Mouse (Mus musculus) splenic B cell, adult 2 months (primary cell): ENCODE data around the gene Nck2.

Experiments used
- DNase-seq: peaks from one replicate; pipeline ENCODE4 v3.0.0-alpha.2; 2011; ENCODE audit warnings: low read depth, low spot score
- H3K27me3 ChIP-seq: 2 replicates; pipeline ENCODE4 v1.6.1; 2012; ENCODE audit warnings: mild to moderate bottlenecking, low read length, moderate library complexity, mixed read lengths; ENCODE audit not compliant: control insufficient read depth, poor library complexity, insufficient read depth, severe bottlenecking
- H3K36me3 ChIP-seq: 2 replicates; pipeline ENCODE4 v1.6.1; 2012; ENCODE audit warnings: mild to moderate bottlenecking, low read length, moderate library complexity, mixed read lengths; ENCODE audit not compliant: control insufficient read depth, poor library complexity, insufficient read depth, severe bottlenecking

Nck2 gene

DNA sequence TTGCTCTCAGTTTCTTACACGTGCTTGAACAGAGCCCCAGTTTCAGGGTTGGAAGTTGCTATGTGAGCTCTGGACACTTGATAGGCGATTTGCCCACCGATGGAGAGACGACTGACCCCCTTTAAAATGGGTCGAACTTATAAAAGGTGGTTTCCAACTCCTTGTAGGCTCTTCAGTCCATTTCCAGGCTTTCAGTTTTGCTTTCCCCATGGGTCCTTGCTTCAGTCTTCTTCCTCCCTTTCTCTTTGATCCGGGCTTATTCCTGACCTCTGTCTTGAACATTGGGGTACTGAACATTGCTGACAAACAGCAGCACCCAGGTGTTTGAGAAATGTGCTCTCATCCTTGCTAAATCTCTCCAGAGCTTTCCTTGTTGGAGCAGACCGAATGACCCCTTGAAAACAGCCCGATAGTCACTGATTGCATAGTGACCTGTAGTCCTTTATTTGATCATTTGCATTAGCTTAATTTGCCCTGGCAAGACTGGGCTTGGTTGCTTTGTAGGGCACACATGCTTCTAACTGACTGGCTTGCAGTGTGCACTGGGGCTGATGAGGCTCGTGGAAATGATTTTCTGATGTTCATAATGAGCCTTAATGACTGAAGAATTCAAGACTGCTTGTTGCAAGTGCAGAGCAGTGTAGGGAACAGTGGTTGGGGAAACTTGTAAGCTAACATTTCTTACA, 3.4 kb downstream of the Nck2 start:
- no peak for DNase-seq
- H3K27me3 ChIP-seq: no peaks in the 10 kb centered on the region
- no peaks in the 10 kb centered on the region for H3K36me3 ChIP-seq

DNA sequence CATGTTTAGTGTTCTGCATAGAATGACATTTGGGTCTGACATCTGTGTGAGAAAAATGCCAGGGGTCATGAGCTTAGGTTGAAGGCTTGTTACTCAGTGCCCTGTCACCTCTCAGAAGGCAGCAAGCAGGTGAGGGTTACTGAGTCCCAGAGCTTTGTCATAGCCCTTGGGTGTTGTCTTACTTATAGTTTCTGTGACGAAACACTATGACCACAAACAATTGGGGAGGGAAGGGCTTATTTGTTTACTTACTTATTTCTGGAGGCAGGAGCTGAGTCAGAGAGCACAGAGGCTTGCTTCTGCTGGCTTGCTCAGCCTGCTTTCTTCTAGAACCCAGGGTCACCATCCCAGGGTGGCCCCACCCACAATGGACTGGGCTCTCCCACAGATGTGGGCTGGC, 6.4 kb downstream of the Nck2 start:
- H3K36me3 ChIP-seq: no peaks in the 10 kb centered on the region
- no peaks in the 10 kb centered on the region for H3K27me3 ChIP-seq
- no peak for DNase-seq

DNA sequence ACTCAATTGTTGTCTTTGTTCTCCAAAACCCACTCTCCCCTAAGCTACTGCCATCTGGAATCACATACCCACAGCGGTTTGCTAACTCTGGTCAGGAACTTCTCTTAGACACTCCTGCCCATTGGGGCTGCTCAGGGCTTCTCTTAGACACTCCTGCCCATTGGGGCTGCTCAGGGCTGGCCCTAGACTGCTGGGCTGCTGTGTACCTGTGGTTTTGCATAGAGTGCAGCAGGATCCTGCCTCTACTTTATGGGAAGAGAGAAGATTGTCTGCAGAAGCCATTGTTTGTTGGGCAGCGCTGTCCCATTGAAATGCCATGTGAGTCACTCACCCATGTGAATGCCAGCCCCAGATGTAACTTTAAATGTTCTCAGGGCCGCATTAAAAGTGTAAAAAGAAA, 9.3 kb downstream of the Nck2 start:
- H3K36me3 ChIP-seq: no peaks in the 10 kb centered on the region
- no peak for DNase-seq
- no peaks in the 10 kb centered on the region for H3K27me3 ChIP-seq

DNA sequence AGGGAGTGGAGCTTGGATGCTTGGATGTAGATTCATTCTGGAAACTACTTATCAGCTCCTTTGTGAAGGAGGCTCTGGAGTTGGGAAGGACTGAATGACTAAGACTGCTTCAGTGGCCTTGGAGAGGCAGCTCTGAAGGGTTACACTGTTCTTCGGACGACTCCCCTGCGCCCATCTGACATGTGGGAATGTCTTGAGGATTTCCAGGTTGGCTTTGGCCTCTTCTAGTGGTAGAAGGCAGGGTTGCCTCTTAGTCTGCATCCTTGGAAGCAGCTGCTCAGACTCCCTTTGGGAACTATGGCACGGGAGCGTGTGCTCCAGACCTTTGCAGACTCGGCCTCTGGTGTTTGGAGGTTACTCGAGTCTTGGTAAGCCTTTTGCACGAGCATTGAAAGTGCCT, 10.4 kb downstream of the Nck2 start:
- Histone ChIP-seq H3K27me3 (no peaks in the 10 kb centered on the region), H3K36me3 (no peaks in the 10 kb centered on the region)
- DNase-seq: no peak

DNA sequence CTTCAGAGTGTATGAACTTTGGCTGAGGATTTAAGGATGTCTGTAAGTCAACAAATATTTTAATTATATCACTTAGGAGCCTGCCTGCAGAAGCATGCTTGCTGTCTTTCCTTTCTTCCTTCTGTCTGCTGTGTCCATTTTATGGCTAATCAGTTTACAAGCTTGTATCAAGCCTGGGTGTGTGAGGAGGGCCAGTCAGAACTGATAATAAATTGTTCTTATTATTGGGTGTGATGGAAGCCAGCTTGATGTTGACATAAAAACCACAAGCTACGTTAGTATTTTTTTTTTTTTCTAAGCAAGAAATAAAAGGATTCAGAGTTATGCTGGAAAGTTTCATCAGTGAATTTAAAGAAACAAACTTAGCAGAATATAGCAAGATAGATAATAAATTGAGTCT, 10.8 kb downstream of the Nck2 start:
- H3K27me3 ChIP-seq: no peaks in the 10 kb centered on the region
- no peaks in the 10 kb centered on the region for H3K36me3 ChIP-seq
- no peak for DNase-seq

DNA sequence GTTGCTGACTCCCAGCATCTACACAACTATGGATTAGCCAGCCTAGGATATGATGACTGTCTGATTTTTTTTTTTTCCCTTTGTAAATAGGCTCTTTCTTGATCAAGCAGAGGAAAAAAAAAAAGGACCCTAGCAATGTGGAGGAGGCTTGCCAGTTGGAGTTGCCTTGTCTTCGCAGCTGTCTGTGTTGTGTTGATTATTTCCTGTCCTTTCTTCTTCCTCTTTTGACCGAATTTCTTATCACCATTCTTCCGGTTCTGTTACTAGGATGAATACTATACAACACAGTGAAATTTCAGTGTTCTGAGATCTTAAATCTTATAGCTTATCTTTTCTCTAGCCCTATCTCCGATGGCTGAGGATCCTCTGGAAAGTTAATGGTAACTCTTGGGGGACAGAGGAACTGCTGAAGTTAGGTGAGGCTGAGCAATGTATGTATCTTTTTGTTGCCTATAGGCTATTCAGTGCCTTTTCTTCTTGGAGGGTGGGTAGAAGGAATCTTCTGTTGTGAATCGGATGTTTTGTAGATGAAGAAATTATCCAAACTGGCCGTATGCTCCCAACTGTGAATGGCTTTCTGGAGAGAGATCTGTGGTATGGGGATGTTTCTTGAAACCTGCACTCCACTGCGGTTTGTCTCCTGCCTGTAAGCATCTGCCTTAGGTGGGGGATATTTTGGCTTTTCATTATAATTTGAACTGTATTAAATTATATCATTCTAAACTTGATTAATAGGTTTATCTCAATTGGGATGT, 12.8 kb downstream of the Nck2 start:
- Histone ChIP-seq H3K27me3 (no peaks in the 10 kb centered on the region), H3K36me3 (no peaks in the 10 kb centered on the region)
- DNase-seq: peak; percentile 41

DNA sequence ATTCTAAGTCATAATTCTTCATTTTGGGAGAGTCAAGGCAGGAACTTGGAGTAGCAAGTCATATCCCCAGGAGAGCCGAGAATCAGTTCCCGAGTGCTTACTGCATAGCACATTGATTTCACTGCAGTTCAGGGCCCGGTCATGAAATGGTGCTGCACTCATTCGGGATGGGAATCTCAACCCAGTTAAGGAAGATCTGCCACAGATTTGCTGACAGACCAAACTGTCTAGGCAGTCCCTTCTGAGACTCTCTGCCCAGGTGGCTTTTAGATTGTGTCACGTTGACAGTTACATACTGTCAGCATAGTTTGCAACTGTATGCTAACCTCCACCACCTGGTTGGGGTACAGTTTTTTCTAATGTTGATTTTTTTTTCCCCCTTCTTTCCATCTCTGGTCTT, 16.1 kb downstream of the Nck2 start:
- H3K36me3 ChIP-seq: no peaks in the 10 kb centered on the region
- no peak for DNase-seq
- no peaks in the 10 kb centered on the region for H3K27me3 ChIP-seq

DNA sequence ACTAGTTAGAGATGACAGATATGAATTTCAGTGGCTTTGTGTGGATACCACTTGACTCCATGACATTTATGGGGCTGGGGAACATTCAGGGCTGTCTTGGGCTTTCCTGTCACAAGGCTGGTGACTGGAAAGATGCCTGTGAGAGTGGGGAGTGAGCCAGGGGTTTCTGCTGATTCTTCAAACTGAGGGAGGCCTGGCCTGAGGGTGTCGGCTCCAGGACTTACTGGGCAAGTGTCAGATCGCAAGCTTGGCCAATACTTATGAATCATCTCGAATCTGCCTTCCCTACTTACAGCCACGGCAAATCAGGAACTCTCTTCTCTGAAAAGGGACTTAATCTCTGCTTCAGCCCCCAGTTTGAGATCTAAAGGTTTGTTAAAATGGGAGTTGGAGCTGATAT, 18.3 kb downstream of the Nck2 start:
- no peak for DNase-seq
- Histone ChIP-seq H3K27me3 (no peaks in the 10 kb centered on the region), H3K36me3 (no peaks in the 10 kb centered on the region)

DNA sequence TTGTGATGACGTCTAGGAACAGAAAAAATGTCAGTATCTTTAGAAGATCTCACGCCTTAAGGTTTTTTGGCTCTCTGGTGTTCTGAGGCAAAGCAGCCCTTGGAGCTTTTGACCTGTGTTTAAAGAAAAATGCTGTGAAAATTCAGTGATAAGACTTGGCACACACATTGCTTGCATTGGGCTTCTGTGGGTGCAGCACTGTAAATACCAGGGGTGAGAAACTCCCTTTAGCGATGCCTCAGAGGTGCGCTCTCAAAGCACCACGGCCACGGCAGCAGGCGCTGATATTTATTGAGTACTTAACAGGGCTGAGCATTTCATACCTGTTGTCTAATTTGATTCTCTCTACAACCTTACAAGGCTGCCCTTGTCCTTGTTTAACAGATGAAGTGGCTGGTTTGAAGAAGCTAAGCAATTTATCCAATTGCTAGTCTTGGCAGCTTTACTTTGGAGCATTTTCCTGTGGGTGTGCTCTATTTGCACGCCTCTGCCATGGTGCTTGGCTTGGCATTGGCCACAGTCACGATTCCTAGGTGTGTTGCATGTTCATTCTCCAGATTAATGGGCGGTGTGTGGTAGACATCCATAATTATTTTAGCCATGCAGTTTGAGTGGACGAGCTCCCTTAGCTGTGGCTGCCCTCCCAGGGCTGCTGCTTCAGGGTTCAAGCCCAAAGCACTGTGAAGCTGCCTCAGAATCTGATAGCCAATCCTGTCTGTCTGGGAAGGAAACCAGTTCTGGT, 19.7 kb downstream of the Nck2 start:
- H3K27me3 ChIP-seq: no peaks in the 10 kb centered on the region
- no peak for DNase-seq

DNA sequence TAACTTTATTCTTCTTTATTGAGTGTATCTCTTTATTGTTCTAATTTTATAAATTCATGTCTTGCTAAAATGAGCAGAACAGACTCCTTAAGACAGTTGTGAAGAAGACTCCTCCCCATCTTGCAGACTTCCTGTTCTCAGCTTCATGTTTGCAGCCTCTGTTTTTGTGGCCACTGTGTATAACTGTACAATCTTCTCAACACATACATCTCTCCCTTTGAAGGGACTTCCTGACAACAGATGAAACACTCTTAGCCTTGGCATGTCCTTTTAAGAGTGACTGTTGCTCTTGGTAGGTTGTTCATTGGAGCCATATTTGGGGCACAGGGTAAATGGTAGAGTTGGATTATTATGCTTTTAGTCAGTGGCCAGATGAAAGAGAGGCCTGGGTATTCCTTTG, 20.6 kb downstream of the Nck2 start:
- Histone ChIP-seq H3K36me3 (no peaks in the 10 kb centered on the region; the same call in 1 of the 2 replicates), H3K27me3 (no peaks in the 10 kb centered on the region)
- no peak for DNase-seq

More for the DNA sequence above, 19.7 kb downstream of the Nck2 start:
- H3K36me3 ChIP-seq: no peaks in the 10 kb centered on the region; the same call in 1 of the 2 replicates

DNA sequence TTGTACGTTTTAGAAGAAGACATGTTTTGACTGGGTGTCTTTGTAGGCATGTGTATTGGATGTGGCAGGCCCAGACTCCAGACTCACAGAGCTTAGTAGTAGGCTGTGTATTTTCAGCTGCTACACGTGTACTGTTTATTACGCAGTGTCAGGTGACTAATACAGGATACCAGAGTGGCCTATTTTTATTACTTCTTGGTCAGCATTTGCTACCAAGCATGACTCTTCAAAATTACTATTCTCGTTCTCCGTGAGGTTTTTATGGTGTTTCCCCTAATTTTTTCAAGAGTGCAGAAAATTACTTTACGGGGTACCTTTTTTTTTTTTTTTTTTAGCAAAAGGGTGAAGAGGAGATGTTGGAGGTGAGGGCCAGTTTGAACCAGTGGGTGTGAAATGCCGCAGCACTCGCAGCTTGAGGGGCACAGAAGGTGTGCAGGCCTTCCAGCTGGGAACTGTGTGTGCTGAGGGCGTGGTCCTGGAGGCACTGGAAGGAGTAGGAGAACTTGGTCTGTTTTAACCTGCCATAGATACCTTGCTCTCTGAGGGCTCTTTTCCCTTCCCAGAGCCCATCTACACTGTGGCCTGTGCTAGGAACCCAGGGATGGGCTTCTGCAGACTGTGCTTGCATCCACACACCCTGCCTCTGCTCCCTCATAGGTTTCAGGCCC, 21.7 kb downstream of the Nck2 start:
- no peak for DNase-seq
- Histone ChIP-seq H3K36me3 (no peaks in the 10 kb centered on the region; the same call in 1 of the 2 replicates), H3K27me3 (no peaks in the 10 kb centered on the region)

DNA sequence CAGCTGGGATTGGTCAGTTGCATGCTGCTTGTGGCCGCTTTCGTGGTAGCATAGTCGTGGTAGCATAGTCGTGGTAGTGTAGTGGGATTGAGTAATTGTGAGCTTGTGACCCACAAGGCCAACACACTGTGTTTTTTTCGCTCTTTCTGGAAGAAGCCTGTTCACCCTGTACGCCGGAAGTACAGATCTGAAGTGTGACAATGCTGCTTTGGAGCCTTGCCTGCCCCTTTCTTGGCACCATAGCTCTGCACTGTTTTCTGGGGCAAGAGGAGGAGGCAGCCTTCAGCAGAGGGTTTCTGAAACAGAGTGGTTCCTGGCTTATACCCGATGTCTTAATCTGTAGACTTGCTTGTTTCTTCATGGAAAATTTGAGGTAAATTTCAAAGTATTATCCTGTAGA, 23.3 kb downstream of the Nck2 start:
- no peak for DNase-seq

DNA sequence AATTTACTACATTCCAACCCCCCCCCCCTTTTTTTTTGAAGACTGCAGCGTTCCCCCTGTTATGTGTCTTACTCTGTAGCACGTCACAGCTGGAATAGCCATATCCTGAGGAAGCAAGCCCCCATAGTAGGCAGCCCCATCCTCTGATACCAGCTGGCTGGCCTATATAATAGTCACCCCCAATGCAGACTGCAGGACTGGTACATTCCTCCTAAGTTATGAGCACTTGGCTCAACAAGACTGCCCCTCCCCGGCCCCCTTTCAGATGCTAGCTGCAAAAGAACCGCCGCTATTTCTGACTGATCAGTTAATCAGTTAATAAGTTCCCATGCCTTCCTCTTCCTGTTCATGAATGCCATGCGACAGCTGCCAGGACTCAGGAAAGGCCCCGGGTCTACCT, 23.8 kb downstream of the Nck2 start:
- no peak for DNase-seq
- no peaks in the 10 kb centered on the region; the same call in 1 of the 2 replicates for H3K36me3 ChIP-seq
- no peaks in the 10 kb centered on the region for H3K27me3 ChIP-seq

More for the DNA sequence above, 23.3 kb downstream of the Nck2 start:
- H3K36me3 ChIP-seq: no peaks in the 10 kb centered on the region; the same call in 1 of the 2 replicates
- no peaks in the 10 kb centered on the region for H3K27me3 ChIP-seq

DNA sequence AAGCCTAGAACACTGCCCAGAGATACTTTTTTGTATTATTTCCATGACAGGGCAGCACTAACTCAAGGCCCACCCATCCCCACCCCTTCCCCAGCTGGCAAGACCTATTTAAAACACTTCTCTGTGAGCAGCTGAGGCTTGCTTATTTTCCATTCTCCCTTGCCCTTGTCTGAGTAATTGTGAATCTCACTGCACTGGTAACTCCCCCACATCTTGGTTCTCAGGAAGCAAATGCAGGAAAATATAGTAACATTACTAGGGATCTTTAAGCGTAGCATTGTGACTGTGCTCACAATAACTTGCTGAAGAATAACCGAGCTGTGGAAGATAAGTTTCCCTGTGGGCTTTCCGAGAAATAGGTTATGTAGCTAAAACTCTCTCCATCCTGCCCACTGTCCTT, 24.6 kb downstream of the Nck2 start:
- Histone ChIP-seq H3K27me3 (no peaks in the 10 kb centered on the region), H3K36me3 (no peaks in the 10 kb centered on the region; the same call in 1 of the 2 replicates)
- DNase-seq: no peak
